Comparison of ENCODE assay signal across 19 mouse cellular contexts in the genomic region with DNA sequence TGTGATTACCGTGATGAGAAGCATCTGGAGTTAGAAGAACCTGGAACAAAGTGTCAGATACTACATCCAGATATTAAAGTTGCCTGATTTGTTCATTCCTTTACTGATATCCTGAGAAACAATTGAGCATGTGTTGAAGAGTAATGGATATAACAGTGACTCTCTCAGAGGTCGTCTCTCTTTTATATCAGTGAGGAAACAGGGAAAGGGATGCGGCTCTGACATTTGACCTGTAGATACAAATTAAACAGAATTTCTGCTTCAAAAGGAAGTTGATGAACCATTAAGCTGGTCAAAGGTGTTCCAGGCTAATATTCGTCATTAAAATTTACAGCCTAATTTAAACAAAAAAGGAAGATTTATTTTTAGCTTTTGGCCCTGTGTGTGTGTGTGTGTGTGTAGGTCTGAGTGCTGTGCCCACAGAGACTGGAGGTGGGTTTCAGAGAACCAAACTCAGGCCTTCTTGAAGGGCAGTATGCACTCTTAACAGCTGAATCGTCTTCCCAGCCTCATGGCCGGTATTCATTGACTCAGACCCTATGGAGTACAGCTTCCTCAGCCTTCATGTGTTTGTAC.
"Had no signal": no experiment of that assay in that cellular context is flagged by ENCODE, and none has a peak within 500 bp of the region (broad histone marks: within the 10 kb centered on the region; RNA-seq: fewer than 3 reads in every experiment).

No protein-coding gene starts in this region.

- H3K4me3 ChIP-seq: intestine, embryonic 15.5 days; left cerebral cortex, adult 2 months; liver, embryonic 13.5 days; midbrain, embryonic 12.5 days; midbrain, embryonic 15.5 days; neural tube, embryonic 12.5 days; neural tube, embryonic 15.5 days had no signal

- H3K4me1 ChIP-seq: intestine, embryonic 15.5 days; liver, embryonic 13.5 days; midbrain, embryonic 12.5 days; midbrain, embryonic 15.5 days; neural tube, embryonic 12.5 days; neural tube, embryonic 15.5 days had no signal

- H3K36me3 ChIP-seq: intestine, embryonic 15.5 days; liver, embryonic 13.5 days; midbrain, embryonic 12.5 days; midbrain, embryonic 15.5 days; neural tube, embryonic 12.5 days; neural tube, embryonic 15.5 days had no signal

- H3K27ac ChIP-seq: intestine, embryonic 15.5 days; left cerebral cortex, adult 2 months; liver, embryonic 13.5 days; midbrain, embryonic 12.5 days; midbrain, embryonic 15.5 days; neural tube, embryonic 12.5 days; neural tube, embryonic 15.5 days; stomach, postnatal 0 days had no signal

- H3K27me3 ChIP-seq: intestine, embryonic 15.5 days; liver, embryonic 13.5 days; midbrain, embryonic 12.5 days; midbrain, embryonic 15.5 days; neural tube, embryonic 12.5 days; neural tube, embryonic 15.5 days had no signal

- ATAC-seq: intestine, embryonic 15.5 days; midbrain, embryonic 15.5 days had no signal

- H3K4me2 ChIP-seq: intestine, embryonic 15.5 days; liver, embryonic 13.5 days; midbrain, embryonic 12.5 days; midbrain, embryonic 15.5 days; neural tube, embryonic 12.5 days; neural tube, embryonic 15.5 days had no signal

- H3K9me3 ChIP-seq: intestine, embryonic 15.5 days; liver, embryonic 13.5 days; midbrain, embryonic 12.5 days; midbrain, embryonic 15.5 days; neural tube, embryonic 12.5 days; neural tube, embryonic 15.5 days had no signal

- H3K9ac ChIP-seq: intestine, embryonic 15.5 days; liver, embryonic 13.5 days; midbrain, embryonic 12.5 days; midbrain, embryonic 15.5 days; neural tube, embryonic 12.5 days; neural tube, embryonic 15.5 days had no signal

- DNase-seq: kidney, postnatal 36 days; layer of hippocampus, postnatal 36 days; liver, embryonic 13.5 days; lung, adult 2 months; lung, postnatal 14 days; lung, postnatal 4 days; right cerebral cortex, adult 18-20 months; right cerebral cortex, postnatal 14 days; right cerebral cortex, postnatal 4 days; thymus, adult 2 months; thymus, postnatal 14 days; thymus, postnatal 4 days had no signal
